In the genomic region with DNA sequence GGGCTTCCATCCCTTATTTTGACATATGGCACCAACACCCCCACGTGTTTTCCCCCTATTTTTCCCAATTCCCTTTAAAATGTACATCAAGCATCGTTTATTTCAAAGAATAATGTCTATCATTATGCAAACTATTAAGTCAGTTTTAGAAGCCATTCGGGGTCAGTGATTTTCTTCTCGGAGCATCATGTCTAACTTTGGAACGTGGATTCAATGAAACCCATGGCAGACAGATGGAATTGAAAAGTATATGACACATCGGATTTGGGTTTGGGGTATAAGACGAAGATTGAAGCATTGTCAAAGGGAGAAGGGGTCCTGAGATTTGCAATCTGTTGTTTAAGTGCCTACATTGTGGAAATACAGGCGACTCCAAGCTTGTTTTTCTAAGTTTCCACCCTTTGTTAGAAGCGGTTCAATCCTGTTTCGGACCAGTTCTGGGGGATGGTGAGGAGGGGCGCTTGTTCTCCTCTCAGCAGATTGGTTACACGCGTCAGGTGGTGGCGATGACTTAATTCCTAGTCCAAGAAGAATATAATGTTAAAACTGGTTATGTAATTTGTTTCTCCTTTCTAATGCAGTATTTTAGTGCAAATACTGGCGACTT, we compare ENCODE assay signal across 8 mouse cellular contexts. TPM values are rescaled to one million over a fixed set of nuclear protein-coding genes. Genes with fewer than 3 reads are reported as not detected.
DNase-seq lines count a peak whose midpoint lies in the region; ATAC-seq and TF ChIP-seq lines count a peak whose summit lies in the region.

No protein-coding gene starts in this region.

- WGBS in heart, embryonic 13.5 days: under 1% methylated on average over 15 of the region's 15 CpGs
- WGBS in kidney, postnatal 0 days: under 1% methylated on average over 15 of the region's 15 CpGs
- WGBS in liver, embryonic 11.5 days: under 1% methylated on average over 15 of the region's 15 CpGs
- WGBS in stomach, embryonic 15.5 days: under 1% methylated on average over 15 of the region's 15 CpGs

- peak overlapping the region; percentile 94 for H3K4me3 ChIP-seq in erythroblast, embryonic 14.5 days (replicated peaks)
- peak overlapping the region; percentile 91 for H3K4me3 ChIP-seq in heart, embryonic 13.5 days
- peak overlapping the region; percentile 77 for H3K4me3 ChIP-seq in kidney, postnatal 0 days (replicated peaks; ENCODE audit: low read depth, low read length)
- peak overlapping the region; percentile 84 for H3K4me3 ChIP-seq in liver, embryonic 11.5 days (ENCODE audit: low read depth, low read length)
- peak overlapping the region; percentile 77 for H3K4me3 ChIP-seq in stomach, embryonic 15.5 days (replicated peaks)

- ATAC-seq in heart, embryonic 13.5 days (ENCODE audit: extremely low read depth, insufficient number of reproducible peaks, low FRiP score, low TSS enrichment): no peak
- 0 out of 2 replicates have a peak, but pooled peaks have one; percentile 10 for ATAC-seq in kidney, postnatal 0 days (replicated peaks; ENCODE audit: low FRiP score, low read depth)
- no peak for ATAC-seq in liver, embryonic 11.5 days (replicated peaks; ENCODE audit: low FRiP score)
- ATAC-seq in stomach, embryonic 15.5 days (ENCODE audit: insufficient read depth, low FRiP score, low read depth): no peak

- peaks cover 17% of the 10 kb centered on the region for H3K4me1 ChIP-seq in erythroblast, embryonic 14.5 days (ENCODE audit: control insufficient read depth)
- peaks cover 14% of the 10 kb centered on the region for H3K4me1 ChIP-seq in heart, embryonic 13.5 days
- H3K4me1 ChIP-seq in kidney, postnatal 0 days (replicated peaks; ENCODE audit: insufficient read depth, low read length): 0 out of 2 replicates have a peak, but pooled peaks cover 3% of the 10 kb centered on the region
- peaks cover 3% of the 10 kb centered on the region; the same call in 1 of the 2 replicates for H3K4me1 ChIP-seq in liver, embryonic 11.5 days (replicated peaks; ENCODE audit: control insufficient read depth, insufficient read depth, low read length)
- H3K4me1 ChIP-seq in stomach, embryonic 15.5 days: 0 out of 2 replicates have a peak, but pooled peaks cover 2% of the 10 kb centered on the region

- peak overlapping the region; percentile 72 for H3K4me2 ChIP-seq in heart, embryonic 13.5 days
- H3K4me2 ChIP-seq in kidney, postnatal 0 days (ENCODE audit: low read length): peak overlapping the region; percentile 70
- peak overlapping the region; percentile 78 for H3K4me2 ChIP-seq in liver, embryonic 11.5 days
- peak overlapping the region; percentile 57 for H3K4me2 ChIP-seq in stomach, embryonic 15.5 days

- H3K36me3 ChIP-seq in erythroblast, embryonic 14.5 days (ENCODE audit: control insufficient read depth): peaks cover 25% of the 10 kb centered on the region
- H3K36me3 ChIP-seq in heart, embryonic 13.5 days: peaks cover 13% of the 10 kb centered on the region
- H3K36me3 ChIP-seq in kidney, postnatal 0 days (ENCODE audit: insufficient read depth, low read length): no peaks in the 10 kb centered on the region
- H3K36me3 ChIP-seq in liver, embryonic 11.5 days (ENCODE audit: control insufficient read depth, insufficient read depth, low read length): peaks cover 5% of the 10 kb centered on the region; the same call in 1 of the 2 replicates
- 0 out of 2 replicates have a peak, but pooled peaks cover 3% of the 10 kb centered on the region for H3K36me3 ChIP-seq in stomach, embryonic 15.5 days

- H3K27me3 ChIP-seq in erythroblast, embryonic 14.5 days (ENCODE audit: control insufficient read depth): 0 out of 2 replicates have a peak, but pooled peaks cover 3% of the 10 kb centered on the region
- no peaks in the 10 kb centered on the region for H3K27me3 ChIP-seq in heart, embryonic 13.5 days (replicated peaks)
- H3K27me3 ChIP-seq in kidney, postnatal 0 days (ENCODE audit: insufficient read depth, low read length): no peaks in the 10 kb centered on the region
- no peaks in the 10 kb centered on the region for H3K27me3 ChIP-seq in liver, embryonic 11.5 days (replicated peaks; ENCODE audit: control insufficient read depth, insufficient read depth, low read length)
- no peaks in the 10 kb centered on the region for H3K27me3 ChIP-seq in stomach, embryonic 15.5 days (replicated peaks)

- peak; percentile 83 to 87 for DNase-seq in B cell, adult 2 months
- peak; percentile 96 for DNase-seq in brain, adult 2 months (ENCODE audit: low read depth, low spot score)
- DNase-seq in kidney, postnatal 0 days (ENCODE audit: low spot score): peak; percentile 96
- peak; percentile 70 for DNase-seq in liver, embryonic 11.5 days (ENCODE audit: low spot score)
- DNase-seq in naive thymus-derived CD4-positive, alpha-beta T cell, adult 2 months (ENCODE audit: low read depth): peak; percentile 88

- TF ChIP-seq CTCF in kidney, postnatal 0 days (IDR thresholded peaks at IDR 0.05; ENCODE audit: low read depth): no peak

- H3K9me3 ChIP-seq in erythroblast, embryonic 14.5 days (ENCODE audit: control insufficient read depth, low read length): no peaks in the 10 kb centered on the region
- no peaks in the 10 kb centered on the region for H3K9me3 ChIP-seq in heart, embryonic 13.5 days
- no peaks in the 10 kb centered on the region for H3K9me3 ChIP-seq in kidney, postnatal 0 days (replicated peaks; ENCODE audit: low read length)
- H3K9me3 ChIP-seq in liver, embryonic 11.5 days (ENCODE audit: control insufficient read depth, low read length): no peaks in the 10 kb centered on the region
- H3K9me3 ChIP-seq in stomach, embryonic 15.5 days: no peaks in the 10 kb centered on the region

- peak overlapping the region; percentile 100 for H3K27ac ChIP-seq in heart, embryonic 13.5 days (replicated peaks)
- H3K27ac ChIP-seq in kidney, postnatal 0 days: peak overlapping the region; percentile 100
- H3K27ac ChIP-seq in liver, embryonic 11.5 days (ENCODE audit: low read depth, low read length): peak overlapping the region; percentile 100
- peak overlapping the region; percentile 100 for H3K27ac ChIP-seq in stomach, embryonic 15.5 days

- H3K9ac ChIP-seq in heart, embryonic 13.5 days: peak overlapping the region; percentile 100
- peak overlapping the region; percentile 96 for H3K9ac ChIP-seq in kidney, postnatal 0 days (ENCODE audit: low read depth, low read length)
- H3K9ac ChIP-seq in liver, embryonic 11.5 days (ENCODE audit: low read depth, low read length): peak overlapping the region; percentile 100
- H3K9ac ChIP-seq in stomach, embryonic 15.5 days: peak overlapping the region; percentile 96

RNA-seq across cellular contexts. Expression of a gene that starts 1.3 kb away (rescaled TPM):
- 0.37 and 0.54 TPM in 2 replicates for polyA plus RNA-seq in erythroblast, embryonic 14.5 days (2012)
- polyA plus RNA-seq in heart, embryonic 13.5 days (2015; fragmentation: Nextera tagmentation; extraction: Ambion mirVana): 42.8 and 45.0 TPM in 2 replicates
- 58.1 and 65.7 TPM in 2 replicates for polyA plus RNA-seq in kidney, postnatal 0 days (2015; fragmentation: Nextera tagmentation; extraction: Ambion mirVana)
- polyA plus RNA-seq in liver, embryonic 11.5 days (2014; fragmentation: Nextera tagmentation; extraction: Ambion mirVana): 25.9 and 30.8 TPM in 2 replicates
- 45.7 and 56.6 TPM in 2 replicates for polyA plus RNA-seq in stomach, embryonic 15.5 days (2015; fragmentation: Nextera tagmentation; extraction: Ambion mirVana)

Comparison
In these comparisons a context has a peak if more than half of its experiments do, and no peak if none do; other contexts are left out.
1. RNA of a gene that starts 1.3 kb away (polyA plus RNA-seq): 58.1 to 65.7 TPM in kidney, postnatal 0 days, 45.7 to 56.6 TPM in stomach, embryonic 15.5 days, 42.8 to 45.0 TPM in heart, embryonic 13.5 days and 25.9 to 30.8 TPM in liver, embryonic 11.5 days; 0.37 to 0.54 TPM in erythroblast, embryonic 14.5 days; every median in the first group is over 10 times any median in the second.
2. Peak in every context shown above with its lines, with median percentiles within 50 percentile points of each other: DNase-seq, H3K4me3 ChIP-seq, H3K27ac ChIP-seq, H3K4me2 ChIP-seq and H3K9ac ChIP-seq.